Comparison of ENCODE assay signal across 18 mouse cellular contexts in the genomic region with DNA sequence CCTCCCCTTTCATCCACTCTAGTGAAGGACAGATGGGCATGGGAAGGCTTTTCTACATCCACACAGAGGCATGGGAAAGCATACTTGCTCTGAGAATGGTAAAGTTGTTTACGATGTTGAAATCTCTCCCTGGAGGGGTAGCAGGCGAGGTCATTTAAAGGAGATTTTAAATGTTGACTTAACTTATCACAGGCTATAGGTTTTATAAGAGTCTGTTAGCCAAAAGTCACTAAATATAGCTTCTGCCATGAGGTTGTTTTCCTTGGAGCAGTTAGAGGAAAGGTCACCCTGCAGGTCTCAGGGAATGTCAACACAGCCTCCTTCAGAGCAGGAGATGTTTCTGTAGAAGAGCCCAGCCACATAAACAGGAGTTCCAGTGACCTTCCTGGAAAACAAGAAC.
DNase-seq lines count a peak whose midpoint lies in the region; ATAC-seq and TF ChIP-seq lines count a peak whose summit lies in the region.
"Had no signal": no experiment of that assay in that cellular context is flagged by ENCODE, and none has a peak within 500 bp of the region (broad histone marks: within the 10 kb centered on the region; RNA-seq: fewer than 3 reads in every experiment).

No protein-coding gene starts in this region.

- no peak overlapping the region for H3K4me3 ChIP-seq in heart, embryonic 11.5 days (ENCODE audit: low read depth, low read length)
- H3K4me3 ChIP-seq in kidney, embryonic 15.5 days (replicated peaks): no peak overlapping the region
- no peak overlapping the region for H3K4me3 ChIP-seq in embryonic fibroblast, embryonic 13.5 days (ENCODE audit: insufficient read depth, low read length)
- H3K4me3 ChIP-seq in stomach, embryonic 16.5 days (replicated peaks; ENCODE audit: low read length): no peak overlapping the region
- no peak overlapping the region for H3K4me3 ChIP-seq in hindbrain, embryonic 11.5 days (ENCODE audit: low read depth, low read length)
- H3K4me3 ChIP-seq: embryonic facial prominence, embryonic 13.5 days; liver, embryonic 13.5 days; neural tube, embryonic 15.5 days had no signal

- no peak for TF ChIP-seq CTCF in embryonic fibroblast, embryonic 13.5 days (IDR thresholded peaks at IDR 0.05; ENCODE audit: borderline replicate concordance, insufficient read depth, low read length)

- DNase-seq in heart, adult 11 months: peak; percentile 83
- no peak for DNase-seq in kidney, adult 18-20 months
- DNase-seq in hindbrain, embryonic 11.5 days (ENCODE audit: low spot score): no peak
- DNase-seq: adrenal gland, postnatal 36 days; cerebellum, postnatal 25 days; layer of hippocampus, adult 9-11 months; left cerebral cortex, postnatal 4 days; liver, embryonic 13.5 days; right cerebral cortex, adult 18-20 months; thymus, postnatal 4 days had no signal

- H3K9ac ChIP-seq in heart, embryonic 11.5 days (ENCODE audit: low read depth, low read length): no peak overlapping the region
- H3K9ac ChIP-seq in kidney, embryonic 15.5 days: no peak overlapping the region
- H3K9ac ChIP-seq in stomach, embryonic 16.5 days (ENCODE audit: low read length): no peak overlapping the region
- no peak overlapping the region for H3K9ac ChIP-seq in hindbrain, embryonic 11.5 days (ENCODE audit: low read depth, low read length)
- H3K9ac ChIP-seq: embryonic facial prominence, embryonic 13.5 days; liver, embryonic 13.5 days; neural tube, embryonic 15.5 days had no signal

- no peaks in the 10 kb centered on the region for H3K27me3 ChIP-seq in heart, embryonic 11.5 days (ENCODE audit: control insufficient read depth, insufficient read depth, low read length)
- no peaks in the 10 kb centered on the region for H3K27me3 ChIP-seq in kidney, embryonic 15.5 days
- no peaks in the 10 kb centered on the region for H3K27me3 ChIP-seq in stomach, embryonic 16.5 days (ENCODE audit: control insufficient read depth, insufficient read depth, low read length)
- H3K27me3 ChIP-seq in hindbrain, embryonic 11.5 days (ENCODE audit: control insufficient read depth, insufficient read depth, low read length): no peaks in the 10 kb centered on the region
- H3K27me3 ChIP-seq: embryonic facial prominence, embryonic 13.5 days; liver, embryonic 13.5 days; neural tube, embryonic 15.5 days had no signal

- no peak overlapping the region for H3K4me2 ChIP-seq in heart, embryonic 11.5 days
- H3K4me2 ChIP-seq in kidney, embryonic 15.5 days: no peak overlapping the region
- no peak overlapping the region for H3K4me2 ChIP-seq in stomach, embryonic 16.5 days (ENCODE audit: low read depth, low read length)
- H3K4me2 ChIP-seq in hindbrain, embryonic 11.5 days (replicated peaks; ENCODE audit: low read depth, low read length): no peak overlapping the region
- H3K4me2 ChIP-seq: embryonic facial prominence, embryonic 13.5 days; liver, embryonic 13.5 days; neural tube, embryonic 15.5 days had no signal

- 39% methylated on average over 2 of the region's 2 CpGs for WGBS in heart, embryonic 11.5 days (ENCODE audit: insufficient replicate concordance)
- 29% methylated on average over 2 of the region's 2 CpGs for WGBS in kidney, embryonic 15.5 days
- WGBS in stomach, embryonic 16.5 days: 39% methylated on average over 2 of the region's 2 CpGs
- WGBS in hindbrain, embryonic 11.5 days: 67% methylated on average over 2 of the region's 2 CpGs

- no peaks in the 10 kb centered on the region for H3K4me1 ChIP-seq in heart, embryonic 11.5 days (ENCODE audit: control insufficient read depth, insufficient read depth, low read length)
- H3K4me1 ChIP-seq in kidney, embryonic 15.5 days: peaks cover 6% of the 10 kb centered on the region
- peaks cover 8% of the 10 kb centered on the region for H3K4me1 ChIP-seq in embryonic fibroblast, embryonic 13.5 days (ENCODE audit: control insufficient read depth, insufficient read depth, low read length)
- H3K4me1 ChIP-seq in stomach, embryonic 16.5 days (ENCODE audit: control insufficient read depth, insufficient read depth, low read length): peaks cover 3% of the 10 kb centered on the region; the same call in 1 of the 2 replicates
- no peaks in the 10 kb centered on the region for H3K4me1 ChIP-seq in hindbrain, embryonic 11.5 days (replicated peaks; ENCODE audit: control insufficient read depth, insufficient read depth, low read length)
- H3K4me1 ChIP-seq: embryonic facial prominence, embryonic 13.5 days; liver, embryonic 13.5 days; neural tube, embryonic 15.5 days had no signal

- H3K36me3 ChIP-seq in heart, embryonic 11.5 days (ENCODE audit: control insufficient read depth, insufficient read depth, low read length): no peaks in the 10 kb centered on the region
- H3K36me3 ChIP-seq in kidney, embryonic 15.5 days: no peaks in the 10 kb centered on the region
- H3K36me3 ChIP-seq in stomach, embryonic 16.5 days (ENCODE audit: control insufficient read depth, insufficient read depth, low read length): no peaks in the 10 kb centered on the region
- H3K36me3 ChIP-seq in hindbrain, embryonic 11.5 days (ENCODE audit: control insufficient read depth, insufficient read depth, low read length): no peaks in the 10 kb centered on the region
- H3K36me3 ChIP-seq: embryonic facial prominence, embryonic 13.5 days; liver, embryonic 13.5 days; neural tube, embryonic 15.5 days had no signal

- no peaks in the 10 kb centered on the region for H3K9me3 ChIP-seq in heart, embryonic 11.5 days (replicated peaks; ENCODE audit: control insufficient read depth, low read length)
- no peaks in the 10 kb centered on the region for H3K9me3 ChIP-seq in kidney, embryonic 15.5 days (replicated peaks)
- H3K9me3 ChIP-seq in stomach, embryonic 16.5 days (replicated peaks; ENCODE audit: control insufficient read depth, low read length): no peaks in the 10 kb centered on the region
- no peaks in the 10 kb centered on the region for H3K9me3 ChIP-seq in hindbrain, embryonic 11.5 days (ENCODE audit: control insufficient read depth, low read length)
- H3K9me3 ChIP-seq: embryonic facial prominence, embryonic 13.5 days; liver, embryonic 13.5 days; neural tube, embryonic 15.5 days had no signal

- no peak for TF ChIP-seq POLR2A in embryonic fibroblast, embryonic 13.5 days (IDR thresholded peaks at IDR 0.05; ENCODE audit: low read depth, low read length)

- ATAC-seq in heart, embryonic 11.5 days (replicated peaks; ENCODE audit: insufficient number of reproducible peaks, low FRiP score, low TSS enrichment): no peak
- peak; percentile 88 for ATAC-seq in kidney, embryonic 15.5 days (replicated peaks; ENCODE audit: low FRiP score)
- ATAC-seq in stomach, embryonic 16.5 days (ENCODE audit: insufficient read depth, low FRiP score): peak; percentile 60; the same call in 1 of the 2 replicates
- no peak for ATAC-seq in erythroid progenitor cell, adult 5-6 weeks (replicated peaks; ENCODE audit: low FRiP score, poor library complexity, severe bottlenecking)
- ATAC-seq in hindbrain, embryonic 11.5 days (ENCODE audit: low FRiP score): no peak
- ATAC-seq: activated CD4-positive, CD25-positive, alpha-beta regulatory T cell, adult 4 months had no signal

- H3K27ac ChIP-seq in heart, embryonic 11.5 days (ENCODE audit: low read depth, low read length): no peak overlapping the region
- no peak overlapping the region for H3K27ac ChIP-seq in kidney, embryonic 15.5 days
- H3K27ac ChIP-seq in embryonic fibroblast, embryonic 13.5 days (ENCODE audit: insufficient read depth, low read length): peak overlapping the region; percentile 18; the same call in 1 of the 2 replicates
- no peak overlapping the region for H3K27ac ChIP-seq in stomach, embryonic 16.5 days (ENCODE audit: low read length)
- H3K27ac ChIP-seq in hindbrain, embryonic 11.5 days (ENCODE audit: low read depth, low read length): no peak overlapping the region
- H3K27ac ChIP-seq: embryonic facial prominence, embryonic 13.5 days; liver, embryonic 13.5 days; neural tube, embryonic 15.5 days had no signal

Comparison
In these comparisons a context has a peak if more than half of its experiments do, and no peak if none do; other contexts are left out.
1. ATAC-seq: peak in kidney, embryonic 15.5 days (single experiment) and stomach, embryonic 16.5 days (single experiment); none in heart, embryonic 11.5 days (single experiment), erythroid progenitor cell, adult 5-6 weeks (single experiment) and hindbrain, embryonic 11.5 days (single experiment).